Mouse (Mus musculus) heart, adult 2 months (tissue): ENCODE measurements around the gene Elmo1. TPM values are rescaled to one million over a fixed set of nuclear protein-coding genes. Genes with fewer than 3 reads are reported as not detected.
A peak's percentile ranks its signal among the peaks of the same experiment; 100 is the strongest.

Experiments used
- DNase-seq, 2 experiments: peaks; one replicate each; pipeline ENCODE4 v3.0.0; 2021
- H3K27ac ChIP-seq: fragments of 200-600 bp; 2 replicates; pipeline ENCODE4 v1.8.1; 2022
- H3K27me3 ChIP-seq: fragments of 200-500 bp; 2 replicates; pipeline ENCODE4 v1.6.1; 2012; ENCODE audit warnings: mild to moderate bottlenecking, low read length, inconsistent platforms, mixed read lengths; ENCODE audit not compliant: control insufficient read depth, insufficient read depth
- H3K36me3 ChIP-seq: fragments of 200-500 bp; 2 replicates; pipeline ENCODE4 v1.6.1; 2012; ENCODE audit warnings: low read length, inconsistent platforms; ENCODE audit not compliant: control insufficient read depth, insufficient read depth
- H3K4me1 ChIP-seq: fragments of 200-500 bp; 2 replicates; pipeline ENCODE4 v1.6.1; 2011; ENCODE audit warnings: low read length; ENCODE audit not compliant: control insufficient read depth, insufficient read depth
- H3K4me3 ChIP-seq: fragments of 200-600 bp; 2 replicates; pipeline ENCODE4 v1.8.1; 2022
- H3K79me2 ChIP-seq: fragments of 200-500 bp; replicated peaks from 2 replicates; pipeline ENCODE4 v1.6.1; 2012; ENCODE audit warnings: mild to moderate bottlenecking, inconsistent platforms, low read length, moderate library complexity, mixed read lengths; ENCODE audit not compliant: control insufficient read depth, insufficient read depth
- H3K9ac ChIP-seq: fragments of 200-500 bp; 2 replicates; pipeline ENCODE4 v1.6.1; 2012; ENCODE audit warnings: low read depth, mild to moderate bottlenecking, control low read depth, inconsistent platforms, low read length, mixed read lengths
- CTCF ChIP-seq: fragments of 200-600 bp; IDR thresholded peaks from 2 replicates; pipeline ENCODE4 v1.8.1; 2022; ENCODE audit warnings: antibody characterized with exemption, mild to moderate bottlenecking, moderate library complexity
- EP300 ChIP-seq: fragments of 200-500 bp; IDR thresholded peaks from 2 replicates; pipeline ENCODE4 v1.6.1; 2011; ENCODE audit warnings: low read depth, low read length, control low read depth; ENCODE audit not compliant: insufficient read depth
- POLR2A ChIP-seq: fragments of 200-500 bp; IDR thresholded peaks from 2 replicates; pipeline ENCODE4 v1.6.1; 2011; ENCODE audit warnings: mild to moderate bottlenecking, low read depth, low read length, control low read depth; ENCODE audit not compliant: insufficient read depth
- WGBS: fragments of 180-500 bp; shearing (Covaris S2); methylation state at CpG from one replicate; pipeline ENCODE4 v1.1.7; 2018; 5-methylcytosine and 5-hydroxymethylcytosine counted together
- intact Hi-C: fragments of 180-260 bp; cut with DNase I; formaldehyde crosslinking; loops from one replicate; pipeline ENCODE4 v1.15.1; 2025
- polyA plus RNA-seq: library from polyadenylated mRNA; depleted of rRNA; stranded (reverse); fragments of >200 nt; gene quantifications from 2 replicates; pipeline ENCODE4 v1.2.3, GENCODE M21; 2012
- total RNA-seq, 2 experiments: library from RNA; stranded (reverse); gene quantifications; 2 replicates each; pipeline ENCODE4 v1.2.3; 2021

Gene Elmo1
- total and polyA plus RNA-seq, 3 experiments = 7.0 to 9.1 (median 7.1) TPM

GRCm38 (mm10) chr13:20063331-20063730, 27.1 kb upstream of the Elmo1 start:
- H3K4me3 ChIP-seq = no peak overlapping the region
- no peak for DNase-seq
- no peaks in the 10 kb centered on the region for H3K27me3 ChIP-seq
- no peaks in the 10 kb centered on the region for H3K36me3 ChIP-seq
- no peak for TF ChIP-seq POLR2A
- no peak for TF ChIP-seq EP300
- no peak for TF ChIP-seq CTCF
- no peaks in the 10 kb centered on the region for H3K79me2 ChIP-seq
- no peak overlapping the region for H3K27ac ChIP-seq
- WGBS = 59% methylated on average over 5 of the region's 5 CpGs
- no peak overlapping the region for H3K9ac ChIP-seq
- H3K4me1 ChIP-seq = no peaks in the 10 kb centered on the region
- intact Hi-C loops = no loop called here

DNA sequence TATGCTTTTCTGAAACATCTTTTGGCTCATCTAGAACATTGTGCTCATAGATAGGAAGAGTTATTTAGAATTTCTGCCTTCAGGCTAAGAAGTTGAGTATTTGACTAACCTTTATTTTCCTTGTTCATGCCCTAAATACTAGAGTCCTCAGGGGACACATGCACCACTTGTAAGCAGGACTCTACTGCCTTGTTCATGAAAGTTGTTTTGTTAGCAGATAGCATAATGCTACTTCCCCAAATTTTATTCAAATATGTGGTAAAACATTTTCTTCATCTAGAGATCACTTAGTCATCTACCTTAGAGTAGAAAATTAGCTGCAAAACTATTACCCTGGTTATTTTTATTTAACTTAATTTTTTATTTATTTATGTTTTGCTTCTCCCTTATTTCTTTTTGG, 18.4 kb upstream of the Elmo1 start:
- no peaks in the 10 kb centered on the region for H3K27me3 ChIP-seq
- no peak for DNase-seq
- H3K4me1 ChIP-seq = no peaks in the 10 kb centered on the region
- intact Hi-C loops = no loop called here
- no peak for TF ChIP-seq EP300
- H3K27ac ChIP-seq = no peak overlapping the region
- H3K36me3 ChIP-seq = no peaks in the 10 kb centered on the region
- H3K4me3 ChIP-seq = no peak overlapping the region
- no peak overlapping the region for H3K9ac ChIP-seq
- no peaks in the 10 kb centered on the region for H3K79me2 ChIP-seq

- DNase-seq = no peak
- H3K4me3 ChIP-seq = no peak overlapping the region
- H3K36me3 ChIP-seq = no peaks in the 10 kb centered on the region
- no peak for TF ChIP-seq CTCF
- TF ChIP-seq EP300 = no peak
- TF ChIP-seq POLR2A = no peak
- H3K4me1 ChIP-seq = no peaks in the 10 kb centered on the region
- H3K27ac ChIP-seq = no peak overlapping the region
- no peaks in the 10 kb centered on the region for H3K27me3 ChIP-seq
- WGBS = 61% methylated on average over 5 of the region's 5 CpGs
- H3K9ac ChIP-seq = no peak overlapping the region
- intact Hi-C loops = no loop called here
- H3K79me2 ChIP-seq = no peaks in the 10 kb centered on the region
These were observed 17.4 kb upstream of the Elmo1 start for GRCm38 (mm10) chr13:20072994-20073393.

DNA sequence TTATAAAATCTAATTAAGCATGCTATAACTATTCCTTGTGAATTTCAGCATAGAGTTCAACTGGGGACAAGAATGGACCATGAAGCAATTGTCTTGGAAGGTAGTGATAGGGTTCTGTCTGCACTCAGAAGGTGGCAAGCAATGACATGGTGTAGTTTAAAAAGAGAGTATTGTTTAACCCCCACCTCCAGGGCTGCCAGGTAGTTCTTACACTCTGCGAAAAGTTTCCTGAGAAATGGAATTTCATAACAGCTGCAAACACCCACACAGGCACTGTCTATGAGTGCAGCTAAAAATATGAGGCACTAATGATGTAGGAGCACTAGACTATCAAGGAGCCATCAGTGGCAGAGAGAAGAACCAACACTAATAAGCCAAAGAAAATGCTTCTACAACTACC, 13.9 kb upstream of the Elmo1 start:
- Histone ChIP-seq H3K9ac (no peak overlapping the region), H3K27me3 (no peaks in the 10 kb centered on the region), H3K36me3 (no peaks in the 10 kb centered on the region), H3K79me2 (no peaks in the 10 kb centered on the region), H3K4me3 (no peak overlapping the region), H3K27ac (no peak overlapping the region), H3K4me1 (no peaks in the 10 kb centered on the region)
- intact Hi-C loops = no loop called here
- TF ChIP-seq POLR2A (no peak), EP300 (no peak), CTCF (no peak)
- DNase-seq = no peak
- 84% methylated on average over 1 of the region's 1 CpGs for WGBS

DNA sequence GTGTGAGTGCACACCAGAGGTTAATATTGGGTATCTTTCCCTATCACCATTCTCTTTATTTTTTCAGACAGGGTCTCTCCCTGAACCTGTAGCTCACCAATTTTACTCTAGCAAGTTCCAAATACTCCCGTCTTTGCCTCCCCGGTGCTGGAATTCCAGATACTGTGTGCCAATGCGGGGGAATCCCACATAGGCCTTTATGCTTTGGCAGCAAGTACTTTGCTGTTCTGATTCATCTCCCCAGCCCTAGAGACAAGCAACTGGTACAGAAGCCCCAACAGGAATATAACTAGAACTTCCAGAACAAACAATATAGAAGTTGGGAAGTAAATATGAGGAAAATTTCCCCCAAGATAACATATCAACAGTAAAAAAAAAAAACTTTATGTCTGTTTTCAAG, 13.2 kb upstream of the Elmo1 start:
- Histone ChIP-seq H3K4me1 (no peaks in the 10 kb centered on the region), H3K36me3 (no peaks in the 10 kb centered on the region), H3K4me3 (no peak overlapping the region), H3K9ac (no peak overlapping the region), H3K27ac (no peak overlapping the region), H3K27me3 (no peaks in the 10 kb centered on the region), H3K79me2 (no peaks in the 10 kb centered on the region)
- no peak for TF ChIP-seq CTCF
- TF ChIP-seq POLR2A = no peak
- TF ChIP-seq EP300 = no peak
- WGBS = 76% methylated on average over 3 of the region's 3 CpGs
- DNase-seq = no peak
- intact Hi-C loops = no loop called here

- no peaks in the 10 kb centered on the region; the same call in 1 of the 2 replicates for H3K27me3 ChIP-seq
- DNase-seq = peak; percentile 75 to 81
- WGBS = under 1% methylated on average over 82 of the region's 93 CpGs
- no peaks in the 10 kb centered on the region for H3K79me2 ChIP-seq
- peak overlapping the region; percentile 58 for H3K4me3 ChIP-seq
- peak overlapping the region; percentile 97 for H3K9ac ChIP-seq
- TF ChIP-seq POLR2A (peak; percentile 37; the same call in 1 of the 2 replicates), CTCF (no peak), EP300 (no peak)
- H3K4me1 ChIP-seq = peaks cover 6% of the 10 kb centered on the region
- no peaks in the 10 kb centered on the region for H3K36me3 ChIP-seq
- peak overlapping the region; percentile 94 for H3K27ac ChIP-seq
- intact Hi-C loops = loop anchor here (2.0 to 10.0 kb wide), 7 partner anchors 46 to 1084 kb away; partner anchors contain the start of gene Trim27
These were observed 561 bp downstream of the Elmo1 start for GRCm38 (mm10) chr13:20090711-20091603.
